Mouse (Mus musculus): ENCODE measurements around the gene Il17re.

Il17re gene

DNA sequence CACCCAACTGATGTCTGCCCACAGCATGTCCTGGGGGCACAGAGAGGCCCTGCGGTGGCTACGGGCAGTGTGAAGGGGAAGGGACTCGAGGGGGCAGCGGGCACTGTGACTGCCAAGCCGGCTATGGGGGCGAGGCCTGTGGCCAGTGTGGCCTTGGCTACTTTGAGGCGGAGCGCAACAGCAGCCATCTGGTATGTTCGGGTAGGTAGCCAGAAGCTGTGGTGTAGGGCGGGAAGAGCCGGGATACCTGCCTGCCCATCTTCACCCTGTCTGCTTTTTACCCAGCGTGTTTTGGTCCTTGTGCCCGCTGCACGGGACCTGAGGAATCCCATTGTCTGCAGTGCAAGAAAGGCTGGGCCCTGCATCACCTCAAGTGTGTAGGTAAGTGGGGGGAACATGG lies 31.1 kb downstream of the Il17re start:
- no peak for DNase-seq (ENCODE audit: low read depth)

DNA sequence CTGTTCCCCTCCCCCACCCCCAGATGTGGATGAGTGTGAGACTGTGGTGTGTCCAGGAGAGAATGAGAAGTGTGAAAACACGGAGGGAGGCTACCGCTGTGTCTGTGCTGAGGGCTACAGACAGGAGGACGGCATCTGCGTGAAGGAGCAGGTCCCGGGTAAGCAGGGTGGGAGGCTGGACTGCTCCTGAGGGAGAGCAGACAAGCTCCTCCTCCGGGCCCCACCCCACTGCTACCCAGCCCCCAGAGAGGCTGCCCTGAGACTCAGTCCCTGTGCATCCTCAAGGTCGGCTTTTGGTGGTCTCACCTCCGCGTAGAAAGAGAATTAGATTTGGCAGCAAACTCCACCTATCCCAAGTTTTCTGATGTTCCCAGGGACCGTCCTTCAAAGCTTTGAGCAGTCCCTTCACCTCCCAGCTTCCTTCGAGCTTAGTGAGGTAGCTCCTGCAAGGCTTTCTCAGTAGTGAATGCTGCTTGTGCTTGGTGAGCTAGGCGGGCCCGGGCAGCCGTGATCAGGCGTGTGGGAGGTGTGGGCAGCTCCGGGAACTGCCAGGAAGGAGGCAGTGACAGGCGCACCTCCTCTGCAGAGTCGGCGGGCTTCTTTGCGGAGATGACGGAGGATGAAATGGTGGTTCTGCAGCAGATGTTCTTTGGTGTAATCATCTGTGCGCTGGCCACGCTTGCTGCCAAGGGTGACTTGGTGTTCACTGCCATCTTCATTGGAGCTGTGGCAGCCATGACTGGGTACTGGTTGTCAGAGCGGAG lies 34.0 kb downstream of the Il17re start:
- DNase-seq (ENCODE audit: low read depth), result no peak

DNA sequence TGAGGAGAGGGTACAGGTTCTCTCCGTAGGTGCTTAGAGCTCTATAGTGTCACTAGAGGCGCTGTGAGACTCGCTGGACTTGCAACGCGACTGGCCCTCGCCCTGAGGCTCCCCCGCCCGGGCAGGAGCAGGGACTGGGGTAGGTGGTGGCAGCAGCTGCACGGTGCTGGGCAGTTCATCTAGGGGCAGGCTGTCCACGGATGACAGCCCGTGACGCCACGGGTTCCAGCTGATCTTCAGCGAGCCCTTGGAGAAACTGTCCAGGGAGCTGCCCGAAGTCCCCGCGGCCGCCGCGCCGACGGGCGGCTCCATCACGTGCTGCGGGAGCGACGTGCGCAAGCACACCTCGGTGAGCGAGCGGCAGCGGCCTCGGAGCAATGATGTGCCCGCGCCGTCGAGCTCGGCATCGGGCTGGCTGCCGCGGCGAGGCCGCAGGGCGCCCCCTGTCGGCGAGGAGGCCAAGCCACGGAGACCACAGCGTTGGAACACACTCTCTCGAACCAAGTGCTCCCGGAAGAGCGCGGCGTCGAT lies 36.0 kb downstream of the Il17re start:
- peak; percentile 92 for DNase-seq (ENCODE audit: low read depth)

DNA sequence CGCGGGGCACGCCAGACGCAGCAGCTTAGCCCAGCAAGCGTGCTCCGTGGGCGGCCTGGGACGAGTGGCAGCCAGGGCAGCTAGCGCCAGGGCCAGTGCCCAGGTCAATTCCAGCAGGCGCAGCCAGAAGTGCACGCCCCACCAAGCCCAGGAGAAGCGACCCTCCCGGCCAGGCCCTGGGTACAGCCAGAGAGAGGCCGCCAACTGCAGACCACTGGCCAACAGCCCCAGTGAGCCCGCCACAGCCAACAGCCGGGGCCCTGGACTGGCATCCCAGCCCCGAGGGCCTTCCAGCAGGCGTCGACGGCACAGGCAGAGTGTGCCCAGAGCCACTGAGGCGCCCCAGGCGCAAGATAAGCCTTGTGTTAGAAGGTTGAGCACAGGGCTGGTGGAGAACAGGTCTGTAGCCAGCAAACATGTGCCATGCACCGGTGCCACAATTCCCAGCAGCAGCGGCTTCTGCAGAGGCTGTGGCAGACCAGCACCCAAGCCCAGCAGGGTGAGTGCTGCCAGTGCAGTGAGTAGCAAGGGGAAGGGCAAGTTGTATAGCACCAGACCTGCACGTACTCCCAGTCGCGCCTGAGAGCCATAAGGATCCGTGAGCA lies 36.9 kb downstream of the Il17re start:
- no peak for DNase-seq (ENCODE audit: low read depth)

DNA sequence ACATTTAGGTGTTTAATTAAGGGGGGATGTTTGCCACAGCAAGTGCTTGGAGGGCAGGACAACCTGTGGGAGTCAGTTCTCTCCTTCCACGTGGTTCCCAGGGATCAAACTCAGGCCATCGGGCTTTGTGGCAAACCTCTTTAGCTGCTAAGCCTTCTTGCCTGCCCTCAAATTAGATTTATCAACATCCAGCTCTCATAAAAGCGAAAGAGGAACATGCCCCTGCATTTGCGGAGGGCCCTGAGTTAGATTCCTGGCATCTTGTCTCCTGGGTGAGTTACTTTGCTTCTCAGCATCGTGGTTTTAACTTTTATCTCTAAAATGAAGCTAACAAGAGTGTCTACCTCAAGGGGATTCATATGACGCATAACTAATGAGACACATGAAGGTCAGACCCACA lies 41.1 kb downstream of the Il17re start:
- no peak for DNase-seq (ENCODE audit: low read depth)

DNA sequence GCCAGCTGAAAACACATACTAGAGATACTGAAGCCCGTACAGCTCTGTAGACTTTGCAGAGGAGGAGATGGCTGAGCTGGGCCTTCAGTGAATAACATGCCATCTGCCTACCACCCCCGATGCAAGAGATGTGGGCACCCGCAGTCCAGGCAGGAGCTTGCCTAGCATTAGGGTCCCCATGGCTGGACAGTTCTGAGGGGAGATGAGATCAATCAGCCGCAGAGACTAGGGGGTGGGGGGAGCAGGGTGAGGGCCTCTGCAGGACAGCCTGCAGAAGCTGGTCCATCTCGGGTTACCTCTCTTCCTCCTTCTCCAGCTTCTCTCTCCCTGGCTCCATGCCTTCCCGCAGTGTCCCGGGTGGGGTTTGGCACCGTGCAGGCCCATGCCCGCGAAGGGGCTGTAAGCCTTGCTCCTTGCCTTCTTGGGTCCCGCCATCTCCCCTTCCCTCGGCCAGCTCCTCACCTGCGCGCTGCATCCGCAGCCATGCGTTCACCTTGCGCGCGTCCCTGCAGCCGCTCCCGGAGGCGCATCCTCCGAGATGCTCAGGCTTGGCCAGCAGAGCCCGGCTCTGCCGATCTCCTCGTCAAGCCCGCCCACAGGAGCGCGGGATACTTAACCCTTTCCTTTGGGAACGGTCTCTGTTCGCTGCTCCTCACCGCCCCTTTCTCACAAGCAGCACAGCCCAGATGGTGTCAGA lies 43.3 kb downstream of the Il17re start, which contains the start of gene Prrt3:
Gene Prrt3, minus strand, starts transcription at position 544 of the 697 bp plus-strand sequence.
- DNase-seq (ENCODE audit: low read depth), result no peak

DNA sequence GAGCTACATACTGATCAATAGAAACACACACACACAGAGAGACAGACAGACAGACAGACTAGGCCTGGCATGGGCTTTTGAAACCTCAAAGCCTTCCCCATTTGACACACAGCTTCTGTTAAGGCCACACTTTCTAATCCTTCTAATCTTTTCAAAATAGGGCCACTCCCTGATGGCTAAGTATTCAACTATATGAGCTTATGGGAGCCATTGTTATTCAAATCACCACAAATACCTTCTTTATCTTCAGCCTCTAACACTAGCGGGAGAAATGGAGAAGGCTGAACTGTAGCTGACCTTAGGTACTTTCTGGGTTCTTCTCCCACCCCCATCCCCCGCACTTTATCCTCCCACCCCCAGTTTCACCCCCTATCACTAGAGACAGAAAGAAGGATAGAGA lies 44.5 kb downstream of the Il17re start:
- no peak for DNase-seq (ENCODE audit: low read depth)

DNA sequence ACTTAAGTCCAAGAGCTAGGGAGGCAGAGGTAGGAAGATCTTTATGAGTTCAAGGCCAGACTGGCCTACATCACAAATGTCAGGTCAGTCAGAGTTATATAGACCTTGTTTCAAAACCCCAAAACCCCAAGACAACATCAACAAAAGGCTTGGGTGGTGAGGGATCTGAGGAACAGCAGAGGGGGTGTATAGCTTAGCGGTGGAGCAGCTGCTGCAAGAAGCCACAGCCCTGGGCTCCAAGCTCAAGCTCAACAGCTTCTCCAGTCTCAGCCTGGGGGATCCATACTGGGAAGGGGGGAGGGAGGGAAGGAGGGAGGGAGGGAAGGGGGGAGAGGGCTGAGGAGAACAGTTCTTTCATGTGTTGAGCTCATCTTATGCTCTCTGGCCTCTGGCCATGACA lies 47.4 kb downstream of the Il17re start:
- DNase-seq (ENCODE audit: low read depth), result no peak

DNA sequence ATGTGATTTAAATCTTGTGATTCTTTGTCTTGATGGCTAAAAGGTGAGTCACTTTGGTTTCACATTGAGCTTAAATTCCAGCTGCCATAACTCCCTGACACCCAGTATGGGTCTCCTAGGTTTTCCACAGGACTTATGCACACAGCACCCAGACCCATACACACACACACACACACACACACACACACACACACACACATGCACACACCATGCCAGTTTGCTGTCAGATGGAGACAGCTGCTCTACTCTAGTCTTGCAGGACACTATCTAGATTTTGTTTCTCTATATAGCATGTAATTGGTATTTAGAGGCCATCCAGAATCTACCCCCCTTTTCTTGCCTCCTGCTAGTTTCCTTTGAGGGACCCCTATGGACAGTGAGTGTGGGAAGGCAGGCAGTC lies 48.8 kb downstream of the Il17re start:
- no peak for DNase-seq (ENCODE audit: low read depth)

DNA sequence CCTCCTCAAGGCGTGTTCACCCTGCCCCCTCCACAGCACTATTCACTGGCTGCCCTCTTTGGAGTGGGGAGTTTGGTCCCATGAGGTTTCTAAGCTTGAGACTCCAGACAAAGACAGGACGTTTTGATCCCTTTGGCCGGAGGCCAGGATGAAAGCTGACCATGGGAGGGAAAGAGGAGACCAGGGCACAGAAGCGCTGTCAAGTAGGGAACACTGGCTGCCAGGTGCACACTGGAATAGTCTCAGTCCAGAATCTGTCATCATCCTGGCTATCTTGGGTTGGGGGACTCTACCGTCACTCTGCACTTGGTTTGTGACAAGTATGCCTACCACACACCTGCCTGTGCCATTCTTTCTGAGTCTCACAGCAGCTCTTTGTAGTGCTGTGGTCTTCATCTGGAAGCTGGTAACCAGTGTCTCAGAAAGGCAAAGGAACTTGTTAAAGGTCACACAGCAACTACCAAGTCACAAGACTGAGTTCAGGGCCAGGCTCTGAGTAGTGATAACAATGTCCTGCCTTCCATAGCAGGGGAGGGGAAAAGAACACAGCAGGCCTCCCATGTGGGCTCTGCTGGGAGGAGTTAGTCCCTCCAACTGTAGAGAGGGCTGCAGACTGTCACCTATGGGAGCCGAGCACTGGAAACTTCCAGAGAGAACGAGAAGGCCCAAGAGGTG lies 50.1 kb downstream of the Il17re start:
- no peak for DNase-seq (ENCODE audit: low read depth)

DNA sequence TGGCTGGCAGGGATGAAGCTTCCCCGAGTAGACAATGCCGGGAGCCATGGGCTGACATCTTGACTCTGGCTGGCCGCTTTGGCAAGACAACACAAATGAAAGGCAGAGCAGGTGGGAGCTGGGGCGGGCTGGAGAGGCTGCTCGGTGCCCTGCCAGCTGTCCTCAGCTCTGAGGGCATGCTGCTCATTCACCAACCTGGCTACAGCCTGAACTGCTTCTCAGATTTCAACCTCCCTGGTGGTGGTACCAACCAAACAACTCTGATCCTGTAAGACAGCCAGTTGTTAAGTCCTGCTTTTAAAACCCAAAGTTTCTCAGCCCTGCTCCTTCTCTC lies 50.6 kb downstream of the Il17re start:
- no peak for DNase-seq (ENCODE audit: low read depth)

DNA sequence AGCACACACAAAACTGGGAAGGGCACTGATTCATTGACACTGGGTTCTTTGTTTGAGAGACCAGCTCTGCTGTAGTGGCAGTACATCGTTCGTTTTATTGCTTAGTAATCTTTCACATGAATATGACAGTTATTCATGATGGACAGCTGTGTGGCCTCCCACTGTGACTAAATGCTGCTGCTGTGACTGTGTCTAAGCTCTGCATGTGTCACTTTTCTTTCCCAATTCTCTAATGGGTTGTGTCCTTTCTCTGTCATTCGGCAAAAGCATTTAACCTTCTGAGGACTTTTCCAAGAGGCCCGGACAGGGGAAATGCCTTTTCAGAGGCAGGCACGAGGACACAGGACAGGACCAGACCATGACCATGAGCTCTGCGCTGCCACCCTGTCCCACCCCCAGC lies 55.7 kb downstream of the Il17re start:
- DNase-seq (ENCODE audit: low read depth), result no peak

DNA sequence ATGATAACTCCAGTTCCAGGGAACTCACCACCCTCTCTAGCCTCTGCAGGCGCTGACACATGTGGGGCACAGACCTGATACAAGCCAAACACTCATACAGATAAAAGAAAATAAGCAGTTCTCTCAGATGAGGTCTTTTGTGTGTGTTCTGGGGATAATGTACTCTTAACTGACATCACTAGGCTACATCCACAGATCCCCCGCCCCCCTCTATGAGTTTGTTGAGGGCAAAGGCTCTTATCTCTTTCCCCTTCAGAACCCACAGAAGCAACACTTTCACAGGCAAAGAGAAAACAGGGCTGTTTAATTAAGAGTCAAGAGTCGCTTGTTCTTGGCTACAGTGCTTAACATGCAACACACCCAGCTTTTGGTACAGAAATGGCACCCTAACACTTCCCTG lies 56.3 kb downstream of the Il17re start:
- DNase-seq (ENCODE audit: low read depth), result no peak

DNA sequence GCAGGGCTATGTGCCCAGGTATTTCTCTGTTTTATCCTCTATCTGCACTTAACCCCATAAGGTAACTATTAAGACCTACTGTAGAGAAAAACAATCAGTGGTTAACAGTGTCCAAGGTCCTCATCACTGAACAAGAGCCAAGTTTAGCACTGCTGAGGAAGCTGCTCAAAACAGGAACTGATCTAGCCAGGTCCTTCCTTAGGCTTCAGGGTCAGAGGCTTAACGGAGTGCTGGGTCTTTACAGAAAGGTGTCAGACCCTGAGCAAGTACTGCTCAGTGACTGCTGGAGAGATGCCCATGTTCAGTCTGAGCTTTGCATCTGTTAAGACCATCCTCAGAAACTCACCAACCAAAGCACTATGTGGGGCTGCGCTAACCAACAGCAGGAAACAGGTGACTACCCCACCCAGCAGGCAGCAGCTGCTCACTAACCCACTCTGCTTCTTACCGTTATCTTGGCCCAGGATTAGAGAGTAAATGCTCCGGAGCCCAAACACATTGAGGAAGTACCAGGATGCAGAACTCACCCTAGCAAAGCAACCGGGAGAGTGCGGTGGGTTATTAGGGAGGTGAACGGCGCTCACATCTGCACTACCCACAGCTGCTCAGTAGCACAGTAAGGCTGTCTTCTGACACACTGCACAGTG lies 59.3 kb downstream of the Il17re start:
- DNase-seq (ENCODE audit: low read depth), result no peak

Data from induced T-regulatory cell, adult 2 months (primary cell).